Mouse (Mus musculus) cortical plate, adult 2 months (tissue): ENCODE data around the gene Abhd12. TPM values are rescaled to one million over a fixed set of nuclear protein-coding genes. Genes with fewer than 3 reads are reported as not detected.
A peak's percentile ranks its signal among the peaks of the same experiment; 100 is the strongest.

ENCODE experiments used
- H3K27ac ChIP-seq: fragments of 200-500 bp; 2 replicates; pipeline ENCODE4 v1.5.1; 2012; ENCODE audit warnings: low read length, control low read depth, inconsistent platforms; ENCODE audit not compliant: insufficient read depth
- H3K4me1 ChIP-seq: fragments of 200-500 bp; 2 replicates; pipeline ENCODE4 v1.6.1; 2011; ENCODE audit warnings: low read length; ENCODE audit not compliant: control insufficient read depth, insufficient read depth
- H3K4me3 ChIP-seq: fragments of 200-500 bp; 2 replicates; pipeline ENCODE4 v1.5.1; 2011; ENCODE audit warnings: mild to moderate bottlenecking, low read length, control low read depth; ENCODE audit not compliant: insufficient read depth
- CTCF ChIP-seq: fragments of 200-500 bp; IDR thresholded peaks from 2 replicates; pipeline ENCODE4 v1.5.1; 2011; ENCODE audit warnings: mild to moderate bottlenecking, control low read depth, low read length; ENCODE audit not compliant: insufficient read depth; ENCODE audit errors: extremely low read depth
- POLR2A ChIP-seq: fragments of 200-500 bp; IDR thresholded peaks from 2 replicates; pipeline ENCODE4 v1.6.1; 2011; ENCODE audit warnings: mild to moderate bottlenecking, low read length, control low read depth; ENCODE audit not compliant: insufficient read depth; ENCODE audit errors: extremely low read depth
- polyA plus RNA-seq: library from polyadenylated mRNA; depleted of rRNA; stranded (reverse); fragments of >200 nt; gene quantifications from 2 replicates; pipeline ENCODE4 v1.2.3, GENCODE M21; 2012

Abhd12 gene
- polyA plus RNA-seq, 1 experiment: 361 TPM

GRCm38 (mm10) chr2:150839686-150840471 lies 64.7 kb downstream of the Abhd12 start:
- Histone ChIP-seq H3K4me1 (peaks cover 14% of the 10 kb centered on the region), H3K27ac (peak overlapping the region; percentile 54), H3K4me3 (no peak overlapping the region)
- TF ChIP-seq CTCF: no peak
- no peak for TF ChIP-seq POLR2A

GRCm38 (mm10) chr2:150837781-150838180 lies 66.8 kb downstream of the Abhd12 start:
- H3K4me3 ChIP-seq: no peak overlapping the region
- TF ChIP-seq POLR2A (no peak), CTCF (no peak)
- H3K4me1 ChIP-seq: peaks cover 11% of the 10 kb centered on the region
- no peak overlapping the region for H3K27ac ChIP-seq

DNA sequence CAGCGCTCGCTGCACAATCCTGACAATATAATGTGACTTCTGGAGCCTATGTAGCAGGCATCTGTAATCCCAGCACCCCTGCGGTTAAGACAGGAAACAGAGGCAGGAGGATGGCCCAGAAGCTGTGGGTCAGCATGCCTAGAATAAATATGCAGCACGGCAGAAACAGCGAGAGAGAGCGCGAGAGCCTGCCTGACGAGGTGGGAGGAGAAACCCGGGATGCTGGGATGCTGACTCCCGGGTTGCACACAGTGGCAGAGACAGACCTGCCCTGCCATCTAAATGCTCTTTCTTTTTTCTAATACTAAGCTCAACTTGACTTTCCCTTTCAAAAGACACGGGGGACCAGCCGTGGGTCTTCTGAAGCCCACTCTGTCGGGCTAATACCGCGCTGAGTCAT lies 67.6 kb downstream of the Abhd12 start:
- Histone ChIP-seq H3K4me3 (no peak overlapping the region), H3K27ac (no peak overlapping the region), H3K4me1 (peaks cover 8% of the 10 kb centered on the region)
- TF ChIP-seq POLR2A (no peak), CTCF (no peak)

- no peak for TF ChIP-seq POLR2A
- no peak for TF ChIP-seq CTCF
- Histone ChIP-seq H3K4me1 (peaks cover 8% of the 10 kb centered on the region), H3K4me3 (no peak overlapping the region), H3K27ac (no peak overlapping the region)
These were observed 68.6 kb downstream of the Abhd12 start for GRCm38 (mm10) chr2:150835975-150836374.

DNA sequence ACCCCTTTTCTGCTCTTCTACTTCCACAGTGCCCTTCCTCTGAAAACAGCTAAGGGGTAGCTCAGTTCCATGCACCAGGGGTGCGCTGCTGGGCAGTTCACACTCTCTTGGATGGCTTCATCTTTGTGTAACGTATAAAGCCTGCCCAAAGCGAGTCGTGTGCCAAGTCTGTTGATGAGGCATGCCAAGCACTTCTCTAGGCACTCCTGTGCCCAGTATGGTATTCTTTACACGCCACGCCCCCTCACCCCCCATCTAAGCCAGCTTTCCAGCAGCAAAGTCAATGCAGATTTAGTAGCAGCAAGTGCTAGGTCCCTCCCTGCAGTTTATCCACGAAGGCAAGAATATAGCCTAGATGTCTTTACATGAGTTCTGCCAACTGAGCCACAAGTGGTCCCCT lies 69.9 kb downstream of the Abhd12 start:
- TF ChIP-seq POLR2A (no peak), CTCF (no peak)
- H3K27ac ChIP-seq: no peak overlapping the region

DNA sequence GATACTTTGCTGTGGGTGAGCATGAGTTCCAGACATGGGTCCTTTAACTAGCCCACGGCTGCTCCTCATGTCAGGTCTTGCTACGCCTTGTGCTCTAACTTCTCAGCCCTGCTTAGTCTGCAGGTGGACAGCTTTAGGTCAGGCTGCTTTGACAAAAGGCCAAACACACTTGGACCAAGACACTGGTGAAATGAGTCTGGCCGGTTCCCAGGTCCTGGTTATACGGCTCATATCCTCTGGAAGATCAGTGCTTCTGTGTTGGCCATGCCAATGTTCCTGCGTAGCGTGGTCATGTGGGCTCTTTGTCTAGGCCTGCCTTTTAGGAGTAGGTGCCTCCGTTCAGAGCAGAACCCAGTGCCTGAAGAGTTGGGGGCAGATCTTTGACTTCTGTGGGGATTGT lies 72.5 kb downstream of the Abhd12 start:
- no peak for TF ChIP-seq CTCF
- no peak for TF ChIP-seq POLR2A
- H3K27ac ChIP-seq: no peak overlapping the region
- no peak overlapping the region for H3K4me3 ChIP-seq
- no peaks in the 10 kb centered on the region for H3K4me1 ChIP-seq

More for the DNA sequence above, 69.9 kb downstream of the Abhd12 start:
- Histone ChIP-seq H3K4me1 (0 out of 2 replicates have a peak, but pooled peaks cover 1% of the 10 kb centered on the region), H3K4me3 (no peak overlapping the region)

- Histone ChIP-seq H3K4me1 (no peaks in the 10 kb centered on the region), H3K27ac (peak overlapping the region; percentile 32), H3K4me3 (no peak overlapping the region)
- TF ChIP-seq POLR2A (no peak), CTCF (no peak)
These were observed 73.6 kb downstream of the Abhd12 start for GRCm38 (mm10) chr2:150830911-150831441.

- Histone ChIP-seq H3K27ac (0 out of 2 replicates have a peak overlapping the region, but pooled peaks have one; percentile 32), H3K4me1 (no peaks in the 10 kb centered on the region), H3K4me3 (no peak overlapping the region)
- no peak for TF ChIP-seq CTCF
- no peak for TF ChIP-seq POLR2A
These were observed 74.5 kb downstream of the Abhd12 start for GRCm38 (mm10) chr2:150830011-150830410.

GRCm38 (mm10) chr2:150828654-150829053 lies 75.9 kb downstream of the Abhd12 start:
- Histone ChIP-seq H3K27ac (no peak overlapping the region), H3K4me1 (no peaks in the 10 kb centered on the region), H3K4me3 (no peak overlapping the region)
- TF ChIP-seq POLR2A (no peak), CTCF (0 out of 2 replicates have a peak, but pooled peaks have one; percentile 6)

GRCm38 (mm10) chr2:150828164-150828563 lies 76.4 kb downstream of the Abhd12 start:
- Histone ChIP-seq H3K4me3 (no peak overlapping the region), H3K4me1 (no peaks in the 10 kb centered on the region), H3K27ac (no peak overlapping the region)
- TF ChIP-seq POLR2A: no peak
- no peak for TF ChIP-seq CTCF
